Mouse (Mus musculus) lung, postnatal 0 days (tissue): ENCODE data around the gene Xpc. TPM values are rescaled to one million over a fixed set of nuclear protein-coding genes. Genes with fewer than 3 reads are reported as not detected.

Source experiments
- ATAC-seq: fragments of 200-750 bp; cut with Nextera tagmentation; 2 replicates; pipeline ENCODE4 v1.8.0; 2017; ENCODE audit warnings: moderate library complexity
- DNase-seq: peaks from one replicate; pipeline ENCODE4 v3.0.0-alpha.2; 2016; ENCODE audit warnings: low spot score
- H3K27ac ChIP-seq: fragments of 300-500 bp; sonication (generic); 2 replicates; pipeline ENCODE4 v1.5.1; 2014; ENCODE audit warnings: antibody characterized with exemption, mild to moderate bottlenecking, low read length, mixed read lengths
- H3K27me3 ChIP-seq: fragments of 300-500 bp; sonication (generic); replicated peaks from 2 replicates; pipeline ENCODE4 v1.6.1; 2014; ENCODE audit warnings: low read length, mixed read lengths; ENCODE audit not compliant: insufficient read depth
- H3K36me3 ChIP-seq: fragments of 300-500 bp; sonication (generic); 2 replicates; pipeline ENCODE4 v1.6.1; 2014; ENCODE audit warnings: low read length, mixed read lengths; ENCODE audit not compliant: insufficient read depth
- H3K4me1 ChIP-seq: fragments of 300-500 bp; sonication (generic); 2 replicates; pipeline ENCODE4 v1.6.1; 2014; ENCODE audit warnings: antibody characterized with exemption, low read depth, low read length, mixed read lengths; ENCODE audit not compliant: insufficient read depth
- H3K4me2 ChIP-seq: fragments of 300-500 bp; sonication (generic); replicated peaks from 2 replicates; pipeline ENCODE4 v1.6.1; 2014; ENCODE audit warnings: low read depth, mild to moderate bottlenecking, low read length, moderate library complexity, mixed read lengths
- H3K4me3 ChIP-seq: fragments of 300-500 bp; sonication (generic); 2 replicates; pipeline ENCODE4 v1.5.1; 2014; ENCODE audit warnings: low read depth, low read length
- H3K9ac ChIP-seq: fragments of 300-500 bp; sonication (generic); replicated peaks from 2 replicates; pipeline ENCODE4 v1.6.1; 2014; ENCODE audit warnings: low read depth, mild to moderate bottlenecking
- H3K9me3 ChIP-seq: fragments of 300-500 bp; sonication (generic); 2 replicates; pipeline ENCODE4 v1.6.1; 2016; ENCODE audit warnings: low read length, mixed read lengths
- CTCF ChIP-seq: IDR thresholded peaks from 2 replicates; pipeline ENCODE4 v1.5.1; 2016; ENCODE audit warnings: antibody characterized with exemption, mild to moderate bottlenecking
- EP300 ChIP-seq: IDR thresholded peaks from 2 replicates; pipeline ENCODE4 v1.6.1; 2016; ENCODE audit warnings: antibody characterized with exemption, mild to moderate bottlenecking, control low read depth
- WGBS: fragments of 180-500 bp; shearing (Covaris S2); extraction: QIAGEN DNeasy Blood & Tissue Kit; methylation state at CpG from one replicate; pipeline ENCODE4 v1.1.7; 2014; 5-methylcytosine and 5-hydroxymethylcytosine counted together
- polyA plus RNA-seq: library from polyadenylated mRNA; unstranded; fragments of >200 nt; fragmentation: Nextera tagmentation; extraction: Ambion mirVana; gene quantifications from 2 replicates; pipeline ENCODE4 v1.2.1, GENCODE M21; 2015

Gene Xpc
- polyA plus RNA-seq, 1 experiment from 2014 or later, result 18.5 TPM

DNA sequence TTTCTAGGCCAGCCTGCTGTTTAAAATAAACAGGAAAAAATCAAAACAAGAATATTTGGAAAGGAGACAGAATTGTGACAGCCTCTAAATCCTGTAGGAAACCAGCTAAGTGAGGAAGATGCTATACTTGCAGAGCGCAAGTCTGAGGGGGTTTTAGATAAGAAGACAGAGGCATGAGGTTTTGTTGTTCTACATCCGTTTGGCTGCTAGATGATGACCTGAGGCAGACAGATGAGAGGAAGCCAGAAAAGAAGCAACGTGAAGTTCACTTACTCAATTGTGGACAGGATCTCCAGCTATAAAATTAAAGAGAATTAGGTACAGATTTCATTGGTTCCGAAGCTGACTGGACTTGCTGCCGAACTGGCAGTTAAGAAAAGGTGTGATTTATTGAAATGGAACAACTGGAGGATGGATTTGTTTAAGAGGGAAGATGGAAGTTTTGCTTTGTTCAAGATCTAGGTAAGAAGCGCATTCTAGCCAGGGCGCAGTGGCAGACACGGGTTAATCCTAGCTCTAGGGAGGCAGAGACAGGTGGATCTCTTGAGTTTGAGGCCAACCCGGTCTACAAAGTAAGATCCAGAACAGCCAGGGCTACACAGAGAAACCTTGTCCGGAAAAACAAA lies 838 bp downstream of the Xpc start:
- DNase-seq, result peak; percentile 43
- H3K4me1 ChIP-seq, result peaks cover 4% of the 10 kb centered on the region; the same call in 1 of the 2 replicates
- no peaks in the 10 kb centered on the region for H3K9me3 ChIP-seq
- H3K27ac ChIP-seq, result peak overlapping the region; percentile 81
- ATAC-seq, result no peak
- H3K4me3 ChIP-seq, result peak overlapping the region; percentile 59
- H3K27me3 ChIP-seq, result no peaks in the 10 kb centered on the region
- H3K4me2 ChIP-seq, result peak overlapping the region; percentile 65
- WGBS, result 15% methylated on average over 10 of the region's 10 CpGs
- peak overlapping the region; percentile 47 for H3K9ac ChIP-seq
- TF ChIP-seq CTCF (no peak), EP300 (no peak)
- H3K36me3 ChIP-seq, result peaks cover 5% of the 10 kb centered on the region; the same call in 1 of the 2 replicates

DNA sequence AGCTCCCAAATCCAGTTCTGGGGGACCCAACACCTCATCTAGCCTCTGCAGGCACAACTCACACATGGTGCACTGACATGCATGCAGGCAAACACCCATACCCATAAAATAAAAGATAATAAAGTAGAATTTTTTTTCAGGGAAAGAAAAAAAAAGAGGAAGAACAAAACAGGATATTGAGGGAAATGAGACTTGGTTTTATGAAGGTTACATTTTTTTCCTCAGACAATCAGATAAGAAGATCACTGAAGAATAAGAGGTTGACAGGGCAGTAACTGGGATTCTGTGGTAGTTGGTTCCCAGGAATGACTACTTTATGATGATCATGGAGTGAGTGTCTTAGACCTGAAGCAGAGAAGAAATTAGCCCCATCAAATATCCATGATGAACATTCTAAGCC lies 1.6 kb downstream of the Xpc start:
- DNase-seq, result no peak
- no peak overlapping the region for H3K4me2 ChIP-seq
- H3K4me1 ChIP-seq, result peaks cover 4% of the 10 kb centered on the region; the same call in 1 of the 2 replicates

DNA sequence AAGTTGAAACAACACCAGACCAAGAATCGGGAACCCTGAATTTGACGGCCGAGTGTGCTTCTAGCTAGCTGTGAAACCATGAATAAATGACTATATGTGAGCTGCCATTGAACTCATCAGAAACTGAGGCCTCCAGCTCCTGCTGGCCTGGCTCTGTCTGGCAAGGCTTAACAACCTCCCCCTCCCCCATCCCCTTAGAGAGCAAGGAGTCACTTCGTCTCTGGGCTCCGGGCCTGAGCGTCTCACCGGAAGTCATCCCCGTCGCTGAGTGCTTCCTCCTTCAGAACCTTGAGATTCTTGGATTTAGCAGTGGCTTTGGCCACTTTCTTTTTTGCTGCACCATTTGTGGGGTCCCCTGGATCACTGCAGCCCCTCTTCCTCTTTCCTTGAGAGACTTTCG lies 5.5 kb downstream of the Xpc start:
- Histone ChIP-seq H3K4me3 (no peak overlapping the region), H3K27ac (no peak overlapping the region), H3K9me3 (no peaks in the 10 kb centered on the region), H3K4me1 (no peaks in the 10 kb centered on the region), H3K9ac (no peak overlapping the region), H3K4me2 (no peak overlapping the region), H3K36me3 (peaks cover 32% of the 10 kb centered on the region), H3K27me3 (no peaks in the 10 kb centered on the region)
- DNase-seq (no peak), ATAC-seq (no peak)
- TF ChIP-seq EP300 (no peak), CTCF (no peak)
- WGBS, result 75% methylated on average over 10 of the region's 10 CpGs

More for the DNA sequence above, 1.6 kb downstream of the Xpc start:
- ATAC-seq, result no peak
- Histone ChIP-seq H3K36me3 (peaks cover 4% of the 10 kb centered on the region; the same call in 1 of the 2 replicates), H3K4me3 (no peak overlapping the region), H3K9ac (no peak overlapping the region), H3K27ac (no peak overlapping the region), H3K27me3 (no peaks in the 10 kb centered on the region), H3K9me3 (no peaks in the 10 kb centered on the region)
- TF ChIP-seq CTCF, result no peak
- no peak for TF ChIP-seq EP300

DNA sequence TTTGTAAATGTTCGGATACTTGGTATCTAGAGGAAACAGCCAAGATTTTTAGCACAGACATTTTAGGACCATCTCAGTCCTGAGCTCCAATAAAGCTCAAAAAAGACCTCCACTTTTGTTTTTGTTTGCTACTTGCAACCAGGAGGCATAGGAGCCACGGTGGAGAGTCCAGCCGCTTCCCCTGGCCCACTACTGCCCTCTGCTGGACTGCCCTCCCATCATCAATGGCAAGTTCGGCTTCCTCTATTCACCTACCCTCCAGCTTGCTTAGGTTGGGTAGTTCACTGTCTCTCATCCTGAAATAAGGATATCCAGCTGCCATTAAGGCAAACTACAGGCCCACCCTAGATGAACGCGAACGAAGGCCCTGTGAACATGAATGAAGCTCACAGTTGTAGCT lies 6.4 kb downstream of the Xpc start:
- TF ChIP-seq CTCF (peak; percentile 94), EP300 (no peak)
- DNase-seq, result peak; percentile 70
- Histone ChIP-seq H3K4me2 (no peak overlapping the region), H3K9ac (no peak overlapping the region), H3K27ac (no peak overlapping the region), H3K4me1 (no peaks in the 10 kb centered on the region), H3K9me3 (no peaks in the 10 kb centered on the region), H3K27me3 (no peaks in the 10 kb centered on the region), H3K4me3 (no peak overlapping the region), H3K36me3 (peaks cover 41% of the 10 kb centered on the region)
- WGBS, result 47% methylated on average over 7 of the region's 7 CpGs
- peak; percentile 62 for ATAC-seq

DNA sequence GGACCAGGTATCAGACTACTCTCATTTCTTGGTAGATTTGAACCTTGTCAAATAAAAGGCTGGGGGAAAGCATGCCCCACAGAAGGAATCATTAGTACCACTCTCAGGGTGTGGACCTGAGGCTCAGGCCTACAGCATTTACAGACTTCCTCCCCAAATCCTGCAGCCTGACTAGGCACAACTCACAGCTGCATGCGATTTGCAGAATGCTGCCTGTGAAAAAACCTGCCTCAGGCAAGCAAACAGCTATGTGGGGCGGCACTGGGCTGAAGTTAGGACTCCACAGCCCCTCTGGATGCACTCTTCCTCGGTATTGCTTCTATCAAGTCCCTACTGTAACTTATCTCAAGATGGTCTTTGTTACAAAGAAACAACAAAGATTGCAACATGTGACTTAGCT lies 7.6 kb downstream of the Xpc start:
- Histone ChIP-seq H3K27me3 (no peaks in the 10 kb centered on the region), H3K4me2 (no peak overlapping the region), H3K36me3 (peaks cover 54% of the 10 kb centered on the region), H3K4me1 (no peaks in the 10 kb centered on the region), H3K4me3 (no peak overlapping the region), H3K9me3 (no peaks in the 10 kb centered on the region), H3K27ac (no peak overlapping the region), H3K9ac (no peak overlapping the region)
- ATAC-seq (no peak), DNase-seq (no peak)
- TF ChIP-seq EP300 (no peak), CTCF (no peak)
- 88% methylated on average over 3 of the region's 3 CpGs for WGBS

DNA sequence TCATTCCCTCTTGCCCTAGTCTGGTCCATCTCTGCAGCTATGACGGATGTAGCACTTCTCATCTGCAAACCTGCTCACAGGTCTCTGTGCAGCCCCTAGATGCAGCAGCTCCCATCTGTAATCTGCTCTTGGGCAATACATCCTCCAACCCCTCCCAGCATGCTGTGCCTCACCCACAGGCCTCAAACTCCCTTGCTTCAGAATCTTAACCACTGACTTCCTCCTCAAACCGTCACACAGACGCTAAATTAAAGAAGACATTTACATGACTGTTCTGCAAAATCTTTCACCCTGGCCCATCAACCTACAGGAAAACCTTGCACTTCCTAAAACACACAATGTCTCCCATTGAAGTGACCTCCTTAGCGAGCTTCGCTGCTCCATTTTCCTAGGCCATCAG lies 9.7 kb downstream of the Xpc start:
- 82% methylated on average over 5 of the region's 5 CpGs for WGBS
- no peak for ATAC-seq

More for the DNA sequence above, 9.7 kb downstream of the Xpc start:
- Histone ChIP-seq H3K36me3 (peaks cover 61% of the 10 kb centered on the region), H3K4me1 (no peaks in the 10 kb centered on the region), H3K9me3 (no peaks in the 10 kb centered on the region), H3K4me2 (no peak overlapping the region), H3K9ac (no peak overlapping the region), H3K27me3 (no peaks in the 10 kb centered on the region), H3K27ac (no peak overlapping the region), H3K4me3 (no peak overlapping the region)
- peak; percentile 32 for DNase-seq
- TF ChIP-seq EP300 (no peak), CTCF (no peak)
